Mouse (Mus musculus) limb, embryonic 14.5 days (tissue): Measurements from ENCODE around the gene Ap2b1. TPM values are rescaled to one million over a fixed set of nuclear protein-coding genes. Genes with fewer than 3 reads are reported as not detected.

Experiments
- ATAC-seq: fragments of 200-750 bp; cut with Nextera tagmentation; 2 replicates; pipeline ENCODE4 v1.8.0; 2017; ENCODE audit warnings: low read depth, moderate number of reproducible peaks, moderate TSS enrichment; ENCODE audit not compliant: low FRiP score
- DNase-seq: peaks from one replicate; pipeline ENCODE4 v3.0.0-alpha.2; 2015; ENCODE audit warnings: low spot score
- H3K27ac ChIP-seq: fragments of 300-500 bp; sonication (generic); replicated peaks from 2 replicates; pipeline ENCODE4 v1.5.1; 2014; ENCODE audit warnings: low read depth, mild to moderate bottlenecking, low read length, moderate library complexity, mixed read lengths
- H3K27me3 ChIP-seq: fragments of 300-500 bp; sonication (generic); 2 replicates; pipeline ENCODE4 v1.6.1; 2014; ENCODE audit warnings: low read length, mixed read lengths; ENCODE audit not compliant: control insufficient read depth, insufficient read depth
- H3K36me3 ChIP-seq: fragments of 300-500 bp; sonication (generic); 2 replicates; pipeline ENCODE4 v1.6.1; 2014; ENCODE audit warnings: mild to moderate bottlenecking, low read length, moderate library complexity, mixed read lengths; ENCODE audit not compliant: control insufficient read depth, insufficient read depth
- H3K4me1 ChIP-seq: fragments of 300-500 bp; sonication (generic); 2 replicates; pipeline ENCODE4 v1.6.1; 2014; ENCODE audit warnings: antibody characterized with exemption, low read length, mixed read lengths; ENCODE audit not compliant: control insufficient read depth, insufficient read depth
- H3K4me2 ChIP-seq: fragments of 300-500 bp; sonication (generic); replicated peaks from 2 replicates; pipeline ENCODE4 v1.6.1; 2014; ENCODE audit warnings: low read depth, mild to moderate bottlenecking, low read length, moderate library complexity; ENCODE audit not compliant: severe bottlenecking
- H3K4me3 ChIP-seq: fragments of 300-500 bp; sonication (generic); replicated peaks from 2 replicates; pipeline ENCODE4 v1.5.1; 2014; ENCODE audit warnings: low read length
- H3K9ac ChIP-seq: fragments of 300-500 bp; sonication (generic); 2 replicates; pipeline ENCODE4 v1.6.1; 2014; ENCODE audit warnings: mild to moderate bottlenecking, low read depth, low read length, moderate library complexity; ENCODE audit not compliant: severe bottlenecking
- H3K9me3 ChIP-seq: fragments of 300-500 bp; sonication (generic); 2 replicates; pipeline ENCODE4 v1.6.1; 2016; ENCODE audit warnings: low read length; ENCODE audit not compliant: control insufficient read depth
- POLR2A ChIP-seq: fragments of 200-500 bp; IDR thresholded peaks from 2 replicates; pipeline ENCODE4 v1.8.0; 2012; ENCODE audit warnings: inconsistent platforms, mild to moderate bottlenecking, moderate library complexity, borderline replicate concordance; ENCODE audit not compliant: insufficient read depth, insufficient read length; ENCODE audit errors: extremely low read depth
- WGBS: fragments of 180-500 bp; shearing (Covaris S2); extraction: QIAGEN DNeasy Blood & Tissue Kit; methylation state at CpG from one replicate; pipeline ENCODE4 v1.1.7; 2014; 5-methylcytosine and 5-hydroxymethylcytosine counted together
- polyA plus RNA-seq, 2 experiments: library from polyadenylated mRNA; depleted of rRNA in 1 of 2; stranded (reverse) in 1 of 2; unstranded in 1 of 2; fragments of >200 nt; fragmentation: Nextera tagmentation in 1 of 2; extraction: Ambion mirVana in 1 of 2; gene quantifications; 2 replicates each; pipeline versions ENCODE4 v1.2.1 to v1.2.3; 2012 to 2014

Gene Ap2b1
- polyA plus RNA-seq, 2 experiments, result 49.6 to 62.4 TPM

DNA sequence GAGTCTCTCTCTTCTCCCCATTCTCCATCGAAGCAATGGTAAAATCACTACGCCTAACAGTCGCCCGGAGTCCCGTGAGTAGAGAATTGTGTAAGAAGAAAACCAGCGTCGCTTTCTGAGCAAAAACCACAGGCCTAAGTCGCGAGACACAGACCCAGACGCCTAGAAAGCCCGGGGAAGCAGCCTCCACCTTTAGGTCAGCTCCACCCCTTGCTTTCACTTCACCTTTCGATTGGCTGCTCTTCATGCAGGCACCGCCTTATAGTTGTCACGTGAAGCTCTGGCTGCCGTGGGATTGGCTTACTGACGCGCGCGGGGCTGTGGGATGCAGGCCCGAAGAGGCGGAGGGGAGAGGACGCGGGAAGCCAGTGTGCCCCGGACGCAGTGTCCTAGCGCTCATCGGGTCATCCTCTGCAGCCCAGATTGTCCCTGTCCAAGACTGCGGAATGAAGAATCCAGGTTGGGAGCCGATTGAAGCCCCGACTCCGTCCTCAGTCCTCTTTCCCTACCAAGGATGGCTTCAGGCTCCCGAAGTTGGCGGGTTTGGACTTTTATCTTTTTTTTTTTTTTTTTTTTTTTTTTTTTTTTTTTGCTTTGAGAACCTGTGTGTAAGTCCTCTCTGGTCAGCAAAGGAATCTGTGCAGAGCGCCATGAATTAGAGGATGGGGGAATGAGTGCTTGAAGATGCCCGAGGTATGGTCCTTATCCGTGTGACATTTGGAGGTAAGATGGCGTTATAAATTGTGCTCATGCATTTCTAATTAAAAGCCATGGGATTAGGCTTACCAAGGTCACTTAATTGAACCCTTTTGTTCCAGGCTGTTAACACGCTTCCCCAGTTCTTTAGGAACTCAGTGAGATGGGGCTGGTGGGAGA lies 7.2 kb upstream of the Ap2b1 start:
- Histone ChIP-seq H3K9me3 (no peaks in the 10 kb centered on the region), H3K9ac (peak overlapping the region; percentile 74), H3K4me1 (peaks cover 15% of the 10 kb centered on the region), H3K27ac (peak overlapping the region; percentile 76; the same call in 1 of the 2 replicates), H3K4me2 (peak overlapping the region; percentile 53), H3K36me3 (peaks cover 16% of the 10 kb centered on the region), H3K27me3 (no peaks in the 10 kb centered on the region), H3K4me3 (peak overlapping the region; percentile 62)
- peak; percentile 100 for ATAC-seq
- TF ChIP-seq POLR2A, result peak; percentile 83; the same call in 1 of the 2 replicates
- under 1% methylated on average over 35 of the region's 38 CpGs for WGBS
- DNase-seq, result peak; percentile 95

DNA sequence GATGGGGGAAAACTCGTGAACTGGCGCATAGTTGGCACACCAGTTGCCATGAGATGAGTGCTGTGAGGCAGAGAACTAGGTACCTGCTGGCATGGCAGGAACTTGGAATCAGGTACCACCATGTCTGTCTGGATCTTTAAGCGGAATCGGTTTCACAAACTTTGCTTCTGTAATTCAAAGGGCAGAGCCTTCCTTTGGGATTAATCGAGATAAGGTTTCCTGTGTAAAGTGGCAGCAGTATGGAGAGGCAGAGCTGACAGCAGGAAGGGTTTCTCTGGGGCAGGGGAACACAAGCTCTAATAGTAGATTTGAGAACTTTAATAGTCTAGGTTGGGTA lies 6.6 kb upstream of the Ap2b1 start:
- H3K9me3 ChIP-seq, result no peaks in the 10 kb centered on the region
- peaks cover 19% of the 10 kb centered on the region for H3K36me3 ChIP-seq
- H3K4me2 ChIP-seq, result peak overlapping the region; percentile 53
- H3K27me3 ChIP-seq, result no peaks in the 10 kb centered on the region
- WGBS, result under 1% methylated on average over 5 of the region's 5 CpGs
- H3K27ac ChIP-seq, result no peak overlapping the region
- ATAC-seq (no peak), DNase-seq (no peak)
- peaks cover 16% of the 10 kb centered on the region for H3K4me1 ChIP-seq
- no peak for TF ChIP-seq POLR2A
- peak overlapping the region; percentile 62 for H3K4me3 ChIP-seq
- peak overlapping the region; percentile 74 for H3K9ac ChIP-seq

DNA sequence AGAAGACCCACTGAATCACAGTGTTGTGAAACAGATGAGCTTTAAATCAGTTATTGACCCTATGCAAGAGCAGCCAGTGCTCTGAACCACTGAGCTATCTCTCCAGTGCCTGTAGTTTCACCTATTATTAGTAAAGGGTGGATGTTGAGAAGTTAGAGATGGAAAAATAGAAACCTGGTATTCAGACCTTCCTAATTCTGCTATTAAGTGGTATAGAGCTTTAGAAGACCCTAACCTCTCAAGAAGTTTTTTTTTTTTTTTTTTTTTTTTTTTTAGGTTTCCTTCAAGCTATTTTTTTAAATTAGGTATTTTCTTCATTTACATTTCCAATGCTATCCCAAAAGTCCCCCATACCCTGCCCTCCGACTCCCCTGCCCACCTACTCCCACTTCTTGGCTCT lies 5.6 kb upstream of the Ap2b1 start:
- 90% methylated on average over 1 of the region's 1 CpGs for WGBS
- ATAC-seq (no peak), DNase-seq (no peak)
- Histone ChIP-seq H3K27me3 (no peaks in the 10 kb centered on the region), H3K36me3 (peaks cover 21% of the 10 kb centered on the region), H3K4me1 (peaks cover 23% of the 10 kb centered on the region), H3K9me3 (no peaks in the 10 kb centered on the region), H3K9ac (peak overlapping the region; percentile 74; the same call in 1 of the 2 replicates), H3K4me2 (peak overlapping the region; percentile 53), H3K27ac (no peak overlapping the region), H3K4me3 (peak overlapping the region; percentile 62)
- no peak for TF ChIP-seq POLR2A

DNA sequence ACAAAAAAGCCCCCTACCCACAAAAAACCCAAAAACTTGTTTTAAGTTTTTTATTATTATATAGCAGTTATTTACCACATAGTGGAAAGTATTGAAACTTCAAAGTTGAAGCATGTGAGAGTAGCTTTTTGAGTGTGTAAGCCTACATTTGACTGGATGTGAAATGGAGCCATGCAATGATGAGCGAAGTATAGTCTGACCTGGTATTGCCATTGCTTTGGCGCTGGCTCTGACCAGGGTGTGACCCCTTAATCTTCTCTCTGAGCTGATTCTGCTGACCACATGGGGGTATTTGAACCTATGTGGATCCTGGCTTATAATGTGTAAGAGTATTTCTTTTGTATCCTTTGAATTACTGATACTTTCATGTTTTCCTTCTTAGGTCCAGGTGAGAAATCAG lies 4.7 kb upstream of the Ap2b1 start:
- H3K4me2 ChIP-seq, result no peak overlapping the region
- DNase-seq, result no peak
- H3K4me3 ChIP-seq, result no peak overlapping the region
- peaks cover 21% of the 10 kb centered on the region for H3K36me3 ChIP-seq
- H3K4me1 ChIP-seq, result peaks cover 23% of the 10 kb centered on the region
- 94% methylated on average over 2 of the region's 2 CpGs for WGBS
- no peaks in the 10 kb centered on the region for H3K27me3 ChIP-seq
- H3K9me3 ChIP-seq, result no peaks in the 10 kb centered on the region
- H3K27ac ChIP-seq, result no peak overlapping the region
- no peak for TF ChIP-seq POLR2A
- ATAC-seq, result no peak
- no peak overlapping the region for H3K9ac ChIP-seq

GRCm38 (mm10) chr11:83297816-83298215 lies 1.0 kb upstream of the Ap2b1 start:
- Histone ChIP-seq H3K4me2 (peak overlapping the region; percentile 84), H3K27ac (no peak overlapping the region), H3K9ac (peak overlapping the region; percentile 77; the same call in 1 of the 2 replicates), H3K36me3 (peaks cover 21% of the 10 kb centered on the region), H3K9me3 (no peaks in the 10 kb centered on the region), H3K4me3 (peak overlapping the region; percentile 79), H3K27me3 (no peaks in the 10 kb centered on the region), H3K4me1 (peaks cover 20% of the 10 kb centered on the region)
- ATAC-seq (no peak), DNase-seq (no peak)
- no peak for TF ChIP-seq POLR2A
- WGBS, result 77% methylated on average over 6 of the region's 6 CpGs
